Mouse (Mus musculus) lung, postnatal 0 days (tissue): ENCODE results near the gene Gm4450.

Experiments used
- CTCF ChIP-seq: IDR thresholded peaks from 2 replicates; pipeline ENCODE4 v1.5.1; 2016; ENCODE audit warnings: antibody characterized with exemption, mild to moderate bottlenecking
- EP300 ChIP-seq: IDR thresholded peaks from 2 replicates; pipeline ENCODE4 v1.6.1; 2016; ENCODE audit warnings: antibody characterized with exemption, mild to moderate bottlenecking, control low read depth

DNA sequence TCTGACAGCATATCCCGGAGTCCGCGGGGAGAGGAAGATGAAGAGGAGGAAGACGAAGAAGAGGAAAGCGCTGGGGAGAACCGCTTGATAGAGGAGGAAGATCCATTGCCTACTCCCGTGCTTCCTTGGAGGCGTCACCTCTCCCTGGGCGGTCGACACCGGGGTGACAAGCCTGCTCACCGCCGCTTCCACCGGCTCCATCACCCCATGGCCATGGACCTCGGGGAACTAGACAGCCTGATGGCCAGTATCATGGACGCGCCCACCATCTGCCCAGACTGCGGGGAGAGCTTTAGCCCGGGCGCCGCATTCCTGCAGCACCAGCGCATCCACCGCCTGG is 29.7 kb downstream of the Gm4450 start:
- TF ChIP-seq EP300 (no peak), CTCF (no peak)
